In genomic region chr3:86531531-86532269, GRCm38 (mm10) we compare ENCODE assay signal across 19 mouse cellular contexts. TPM values are rescaled to one million over a fixed set of nuclear protein-coding genes. Genes with fewer than 3 reads are reported as not detected.
DNase-seq lines count a peak whose midpoint lies in the region; ATAC-seq and TF ChIP-seq lines count a peak whose summit lies in the region.
"Had no signal": no experiment of that assay in that cellular context is flagged by ENCODE, and none has a peak within 500 bp of the region (broad histone marks: within the 10 kb centered on the region; RNA-seq: fewer than 3 reads in every experiment).

No protein-coding gene starts in this region.

- H3K9me3 ChIP-seq in hindbrain, embryonic 12.5 days (replicated peaks) = no peaks in the 10 kb centered on the region
- no peaks in the 10 kb centered on the region for H3K9me3 ChIP-seq in limb, embryonic 15.5 days
- H3K9me3 ChIP-seq: forebrain, embryonic 13.5 days; heart, embryonic 13.5 days; kidney, embryonic 15.5 days; liver, embryonic 15.5 days had no signal

- H3K27me3 ChIP-seq in hindbrain, embryonic 12.5 days = no peaks in the 10 kb centered on the region
- H3K27me3 ChIP-seq in limb, embryonic 15.5 days = no peaks in the 10 kb centered on the region
- H3K27me3 ChIP-seq: forebrain, embryonic 13.5 days; heart, embryonic 13.5 days; kidney, embryonic 15.5 days; liver, embryonic 15.5 days had no signal

- H3K9ac ChIP-seq in hindbrain, embryonic 12.5 days = no peak overlapping the region
- H3K9ac ChIP-seq in limb, embryonic 15.5 days = no peak overlapping the region
- H3K9ac ChIP-seq: forebrain, embryonic 13.5 days; heart, embryonic 13.5 days; kidney, embryonic 15.5 days; liver, embryonic 15.5 days had no signal

- H3K4me2 ChIP-seq in hindbrain, embryonic 12.5 days (replicated peaks) = peak overlapping the region; percentile 27; the same call in 1 of the 2 replicates
- H3K4me2 ChIP-seq in limb, embryonic 15.5 days = peak overlapping the region; percentile 29
- H3K4me2 ChIP-seq: forebrain, embryonic 13.5 days; heart, embryonic 13.5 days; kidney, embryonic 15.5 days; liver, embryonic 15.5 days had no signal

- WGBS in hindbrain, embryonic 12.5 days = 52% methylated on average over 16 of the region's 16 CpGs
- 21% methylated on average over 16 of the region's 16 CpGs for WGBS in limb, embryonic 15.5 days

- peak; percentile 34 for DNase-seq in brain, embryonic 14.5 days (ENCODE audit: low read depth)
- peak; percentile 81 for DNase-seq in embryo, embryonic 11 days
- DNase-seq in liver = no peak
- no peak for DNase-seq in spleen, postnatal 4 days (ENCODE audit: low spot score in 2 of 2)
- no peak for DNase-seq in lung, adult 18-20 months
- DNase-seq: cerebellum, adult 18-20 months; gastrocnemius, postnatal 14 days; lung, postnatal 4 days; thymus, postnatal 25 days had no signal

- 0 out of 2 replicates have a peak, but pooled peaks have one; percentile 22 for ATAC-seq in hindbrain, embryonic 12.5 days (ENCODE audit: low FRiP score)
- ATAC-seq in limb, embryonic 15.5 days (ENCODE audit: insufficient number of reproducible peaks, low FRiP score, low TSS enrichment, low read depth) = no peak
- ATAC-seq in megakaryocyte-erythroid progenitor cell, adult 5-6 weeks (replicated peaks; ENCODE audit: low FRiP score, low TSS enrichment, poor library complexity, severe bottlenecking) = no peak
- ATAC-seq: CD4-positive, CD25-positive, alpha-beta regulatory T cell, adult 4 months; forebrain, embryonic 13.5 days had no signal

- peaks cover 7% of the 10 kb centered on the region; the same call in 1 of the 2 replicates for H3K4me1 ChIP-seq in hindbrain, embryonic 12.5 days
- no peaks in the 10 kb centered on the region; the same call in 1 of the 2 replicates for H3K4me1 ChIP-seq in limb, embryonic 15.5 days
- H3K4me1 ChIP-seq: forebrain, embryonic 13.5 days; heart, embryonic 13.5 days; kidney, embryonic 15.5 days; liver, embryonic 15.5 days had no signal

- H3K36me3 ChIP-seq in hindbrain, embryonic 12.5 days = no peaks in the 10 kb centered on the region
- H3K36me3 ChIP-seq in limb, embryonic 15.5 days = no peaks in the 10 kb centered on the region
- H3K36me3 ChIP-seq: heart, embryonic 13.5 days; kidney, embryonic 15.5 days; liver, embryonic 15.5 days had no signal

- no peak for TF ChIP-seq CTCF in brain, embryonic 14.5 days (IDR thresholded peaks at IDR 0.05; ENCODE audit: borderline replicate concordance, extremely low read depth, insufficient read depth, insufficient read length)

- H3K4me3 ChIP-seq in hindbrain, embryonic 12.5 days = no peak overlapping the region
- H3K4me3 ChIP-seq in limb, embryonic 15.5 days = peak overlapping the region; percentile 23; the same call in 1 of the 2 replicates
- H3K4me3 ChIP-seq: forebrain, embryonic 13.5 days; heart, embryonic 13.5 days; kidney, embryonic 15.5 days; layer of hippocampus, adult 2 months; left cerebral cortex, adult 2 months; liver, embryonic 15.5 days had no signal

- TF ChIP-seq POLR2A in brain, embryonic 14.5 days (IDR thresholded peaks at IDR 0.05; ENCODE audit: borderline replicate concordance, extremely low read depth, insufficient read depth, insufficient read length, poor library complexity, severe bottlenecking) = no peak

- H3K27ac ChIP-seq in hindbrain, embryonic 12.5 days = peak overlapping the region; percentile 82
- H3K27ac ChIP-seq in limb, embryonic 15.5 days = no peak overlapping the region
- H3K27ac ChIP-seq: forebrain, embryonic 13.5 days; heart, embryonic 13.5 days; kidney, embryonic 15.5 days; layer of hippocampus, adult 2 months; left cerebral cortex, adult 2 months; liver, embryonic 15.5 days had no signal

RNA-seq across cellular contexts. Expression of gene Mab21l2, which starts 16.7 kb away (rescaled TPM):
- polyA plus RNA-seq in brain, embryonic 14.5 days (2012; rRNA removed) = 46.3 and 126 TPM in 2 replicates
- 222 and 302 TPM in 2 replicates for polyA plus RNA-seq in hindbrain, embryonic 12.5 days (2016; fragmentation: Nextera tagmentation; extraction: Ambion mirVana)
- 16.6 and 22.9 TPM in 2 replicates for polyA plus RNA-seq in limb, embryonic 15.5 days (2015; fragmentation: Nextera tagmentation; extraction: Ambion mirVana)
- not detected in 2 replicates for total RNA-seq in megakaryocyte-erythroid progenitor cell, adult 5-6 weeks (2014; fragmentation: Nextera tagmentation)
- total RNA-seq in megakaryocyte-erythroid progenitor cell, adult 5-6 weeks (2017) = not detected in 2 replicates
- total RNA-seq: layer of hippocampus, adult 2 months had no signal

Comparison
In these comparisons a context has a peak if more than half of its experiments do, and no peak if none do; other contexts are left out.
1. DNase-seq: peak in brain, embryonic 14.5 days (single experiment) and embryo, embryonic 11 days (single experiment); none in liver (single experiment), spleen, postnatal 4 days (0 of 2) and lung, adult 18-20 months (0 of 2).